Mouse (Mus musculus): ENCODE measurements around the gene Fabp6. TPM values are rescaled to one million over a fixed set of nuclear protein-coding genes. Genes with fewer than 3 reads are reported as not detected.

The Fabp6 gene
- polyA plus RNA-seq, 1 experiment from 2014 or later: not detected

DNA sequence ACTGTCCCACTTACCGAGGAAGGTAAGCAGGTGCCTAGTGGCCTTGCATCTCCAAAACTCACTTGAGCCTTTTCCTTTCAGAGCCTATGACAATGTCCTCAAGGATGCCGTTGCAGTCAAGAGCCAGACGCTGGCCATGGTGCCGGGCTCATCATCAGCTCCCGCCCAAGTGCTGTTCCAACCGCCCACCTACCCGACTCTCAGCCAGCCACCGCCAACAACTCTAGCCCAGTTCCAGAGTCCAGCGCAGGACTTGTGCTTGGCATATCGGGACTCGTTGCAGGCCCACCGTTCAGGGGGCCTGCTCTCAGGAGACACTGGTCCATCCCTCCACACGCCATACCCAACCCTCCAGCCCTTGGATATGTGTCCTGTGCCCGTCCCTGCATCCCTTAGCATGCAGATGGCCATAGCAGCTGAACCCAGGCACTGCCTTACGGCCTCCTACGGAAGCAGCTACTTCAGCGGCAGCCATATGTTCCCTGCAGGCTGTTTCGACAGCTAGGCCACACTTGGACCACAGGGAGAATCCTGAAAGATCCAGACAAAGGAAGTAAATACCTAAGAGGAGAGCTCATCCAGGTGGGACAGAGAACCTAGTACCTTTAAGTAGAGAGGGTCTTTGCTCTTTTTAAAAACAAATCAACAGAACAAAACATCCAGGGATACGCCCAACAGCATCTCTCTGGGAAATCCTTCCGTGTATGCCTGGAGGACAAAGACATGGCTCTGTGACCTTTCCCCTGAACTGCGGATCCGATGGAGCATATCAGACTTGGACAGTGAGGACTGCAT, 15.9 kb downstream of the Fabp6 start:
- ATAC-seq (ENCODE audit: low FRiP score, low read depth): no peak
- no peak overlapping the region for H3K27ac ChIP-seq (replicated peaks)
- H3K9me3 ChIP-seq: no peaks in the 10 kb centered on the region
- H3K4me1 ChIP-seq (replicated peaks): 0 out of 2 replicates have a peak, but pooled peaks cover 6% of the 10 kb centered on the region
- no peak overlapping the region for H3K4me3 ChIP-seq
- no peaks in the 10 kb centered on the region for H3K27me3 ChIP-seq
- no peaks in the 10 kb centered on the region; the same call in 1 of the 2 replicates for H3K36me3 ChIP-seq
- H3K4me2 ChIP-seq: no peak overlapping the region
- 87% methylated on average over 22 of the region's 22 CpGs for WGBS
- no peak overlapping the region for H3K9ac ChIP-seq

DNA sequence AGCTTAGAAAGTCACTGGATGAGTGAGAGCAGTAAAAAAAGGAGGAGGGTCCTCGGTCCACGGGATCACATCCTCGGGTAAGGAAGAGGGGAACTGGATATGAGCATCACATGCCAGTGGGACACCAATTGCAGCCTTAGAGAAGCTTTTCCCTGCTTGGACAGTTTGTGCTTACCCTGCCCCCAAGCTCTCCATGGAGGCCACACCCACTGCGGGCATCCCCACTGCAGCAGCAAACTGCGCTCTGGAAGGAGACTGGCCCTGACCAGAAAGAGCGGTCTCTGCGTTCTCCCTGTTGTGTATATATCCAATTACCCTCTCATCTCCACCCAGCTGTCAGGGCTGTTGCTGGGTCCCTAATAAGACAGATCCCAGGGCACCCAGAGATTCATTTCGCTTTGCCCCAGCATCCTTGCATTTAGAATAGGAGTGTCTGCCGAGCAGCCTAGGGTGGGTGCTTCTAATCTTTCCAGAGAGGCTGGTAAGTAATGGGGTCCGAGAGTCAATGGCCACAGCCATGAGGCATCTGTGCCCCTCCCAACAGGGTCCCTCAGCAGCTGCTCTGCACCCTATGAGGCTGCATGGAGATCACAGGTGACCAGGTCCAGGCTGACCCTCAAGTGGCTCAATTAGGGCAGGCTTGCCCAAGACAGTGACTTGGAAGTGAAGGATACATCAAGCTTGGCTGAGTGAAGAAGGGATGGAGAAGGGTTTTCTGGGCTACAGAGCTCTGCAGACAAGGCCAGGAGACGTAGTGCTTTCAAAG, 23.4 kb downstream of the Fabp6 start:
- no peaks in the 10 kb centered on the region for H3K27me3 ChIP-seq
- no peak overlapping the region for H3K4me3 ChIP-seq
- 0 out of 2 replicates have a peak, but pooled peaks have one; percentile 23 for ATAC-seq (ENCODE audit: low FRiP score, low read depth)
- no peaks in the 10 kb centered on the region for H3K9me3 ChIP-seq
- H3K9ac ChIP-seq: no peak overlapping the region
- peaks cover 14% of the 10 kb centered on the region for H3K4me1 ChIP-seq (replicated peaks)
- WGBS: 66% methylated on average over 11 of the region's 11 CpGs
- H3K27ac ChIP-seq (replicated peaks): no peak overlapping the region
- H3K36me3 ChIP-seq: no peaks in the 10 kb centered on the region
- H3K4me2 ChIP-seq: no peak overlapping the region

DNA sequence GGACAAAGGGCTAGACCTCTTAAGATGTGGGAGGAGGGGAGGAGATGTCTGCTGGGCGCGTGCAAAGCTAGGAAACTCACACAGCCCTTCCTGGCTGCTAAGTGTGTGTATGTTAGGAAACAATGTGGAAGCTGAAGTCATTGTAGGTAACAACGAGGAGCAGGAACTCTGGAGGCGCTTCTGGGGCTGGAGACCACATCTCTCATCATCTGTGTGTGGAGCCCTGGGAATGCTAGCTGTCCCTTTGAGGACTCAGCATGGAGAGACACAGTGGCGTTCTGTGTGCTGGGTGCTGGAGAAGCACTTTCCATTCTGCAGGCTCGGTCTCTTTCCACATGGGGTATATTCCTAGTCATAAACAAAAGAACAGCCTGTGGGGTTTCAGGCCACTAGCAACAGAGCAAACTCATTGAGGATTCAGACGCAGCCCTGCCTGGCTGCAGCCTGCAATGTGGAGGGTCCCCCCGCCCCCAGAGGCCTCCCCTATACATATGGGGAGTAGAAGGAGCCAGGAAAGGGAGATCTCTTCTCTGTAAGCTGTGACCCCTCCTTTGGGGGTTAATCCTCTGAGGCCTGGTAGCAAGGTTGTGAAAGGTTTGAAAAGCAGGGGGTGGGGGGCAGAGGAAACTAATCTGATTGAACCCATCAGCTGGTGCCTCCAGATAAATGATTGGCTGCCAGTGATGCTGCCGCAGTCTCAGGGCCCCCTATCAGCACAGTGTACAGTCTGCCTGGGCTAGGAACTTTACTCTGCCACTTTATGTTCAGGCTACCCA, 25.8 kb downstream of the Fabp6 start:
- peak; percentile 79 for ATAC-seq (ENCODE audit: low FRiP score, low read depth)
- Histone ChIP-seq H3K27ac (replicated peaks) (peak overlapping the region; percentile 68), H3K4me2 (peak overlapping the region; percentile 31), H3K9ac (0 out of 2 replicates have a peak overlapping the region, but pooled peaks have one; percentile 25), H3K4me3 (no peak overlapping the region), H3K4me1 (replicated peaks) (peaks cover 14% of the 10 kb centered on the region), H3K9me3 (no peaks in the 10 kb centered on the region), H3K27me3 (no peaks in the 10 kb centered on the region), H3K36me3 (no peaks in the 10 kb centered on the region)
- 7% methylated on average over 9 of the region's 9 CpGs for WGBS

- WGBS: 19% methylated on average over 3 of the region's 3 CpGs
- no peaks in the 10 kb centered on the region for H3K27me3 ChIP-seq
- peak overlapping the region; percentile 68 for H3K27ac ChIP-seq (replicated peaks)
- H3K9me3 ChIP-seq: no peaks in the 10 kb centered on the region
- 0 out of 2 replicates have a peak overlapping the region, but pooled peaks have one; percentile 25 for H3K9ac ChIP-seq
- no peak overlapping the region for H3K4me3 ChIP-seq
- H3K4me2 ChIP-seq: peak overlapping the region; percentile 31; the same call in 1 of the 2 replicates
- no peaks in the 10 kb centered on the region for H3K36me3 ChIP-seq
- ATAC-seq (ENCODE audit: low FRiP score, low read depth): no peak
- H3K4me1 ChIP-seq (replicated peaks): peaks cover 16% of the 10 kb centered on the region
Measured at GRCm38 (mm10) chr11:43575061-43575375, 26.3 kb downstream of the Fabp6 start.

- 68% methylated on average over 11 of the region's 11 CpGs for WGBS
- H3K9ac ChIP-seq: no peak overlapping the region
- no peaks in the 10 kb centered on the region for H3K36me3 ChIP-seq
- no peak overlapping the region for H3K4me2 ChIP-seq
- no peaks in the 10 kb centered on the region for H3K9me3 ChIP-seq
- no peak for ATAC-seq (ENCODE audit: low FRiP score, low read depth)
- H3K27ac ChIP-seq (replicated peaks): peak overlapping the region; percentile 54
- H3K4me1 ChIP-seq (replicated peaks): peaks cover 21% of the 10 kb centered on the region
- H3K27me3 ChIP-seq: no peaks in the 10 kb centered on the region
- no peak overlapping the region for H3K4me3 ChIP-seq
Measured at GRCm38 (mm10) chr11:43569595-43569994, 31.7 kb downstream of the Fabp6 start.

GRCm38 (mm10) chr11:43569188-43569587, 32.2 kb downstream of the Fabp6 start:
- Histone ChIP-seq H3K4me2 (no peak overlapping the region), H3K4me1 (replicated peaks) (peaks cover 21% of the 10 kb centered on the region), H3K9ac (no peak overlapping the region), H3K27me3 (no peaks in the 10 kb centered on the region), H3K27ac (replicated peaks) (peak overlapping the region; percentile 54; the same call in 1 of the 2 replicates), H3K9me3 (no peaks in the 10 kb centered on the region), H3K4me3 (no peak overlapping the region), H3K36me3 (no peaks in the 10 kb centered on the region)
- 74% methylated on average over 5 of the region's 5 CpGs for WGBS
- no peak for ATAC-seq (ENCODE audit: low FRiP score, low read depth)

DNA sequence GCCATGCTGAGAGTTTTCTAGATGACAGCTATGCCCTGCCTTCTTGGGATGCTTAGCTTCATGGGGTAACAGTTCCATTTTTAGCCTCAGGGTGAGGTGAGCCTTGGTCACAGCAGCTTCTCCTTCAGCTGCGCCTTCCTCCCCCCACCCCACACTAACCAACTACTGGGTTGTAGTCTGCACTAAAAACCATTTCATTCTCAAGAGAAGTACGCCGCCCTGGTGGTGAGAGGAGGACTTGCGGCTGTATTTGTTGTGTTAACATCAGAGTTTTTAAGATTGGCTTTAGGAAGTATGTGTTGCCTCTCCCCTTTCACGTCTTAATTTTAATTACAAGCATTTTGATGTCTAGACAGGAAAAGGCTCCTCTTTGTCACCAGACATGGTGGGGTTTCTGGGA, 33.1 kb downstream of the Fabp6 start:
- Histone ChIP-seq H3K4me3 (no peak overlapping the region), H3K36me3 (no peaks in the 10 kb centered on the region), H3K27ac (replicated peaks) (no peak overlapping the region), H3K4me2 (no peak overlapping the region), H3K9ac (no peak overlapping the region), H3K27me3 (no peaks in the 10 kb centered on the region), H3K4me1 (replicated peaks) (peaks cover 21% of the 10 kb centered on the region), H3K9me3 (no peaks in the 10 kb centered on the region)
- no peak for ATAC-seq (ENCODE audit: low FRiP score, low read depth)
- 78% methylated on average over 5 of the region's 5 CpGs for WGBS

- 60% methylated on average over 5 of the region's 5 CpGs for WGBS
- ATAC-seq (ENCODE audit: low FRiP score, low read depth): no peak
- Histone ChIP-seq H3K4me3 (no peak overlapping the region), H3K9ac (no peak overlapping the region), H3K27me3 (no peaks in the 10 kb centered on the region), H3K4me1 (replicated peaks) (peaks cover 21% of the 10 kb centered on the region), H3K27ac (replicated peaks) (peak overlapping the region; percentile 22; the same call in 1 of the 2 replicates), H3K4me2 (no peak overlapping the region), H3K36me3 (no peaks in the 10 kb centered on the region), H3K9me3 (no peaks in the 10 kb centered on the region)
Measured at GRCm38 (mm10) chr11:43566696-43567095, 34.6 kb downstream of the Fabp6 start.

DNA sequence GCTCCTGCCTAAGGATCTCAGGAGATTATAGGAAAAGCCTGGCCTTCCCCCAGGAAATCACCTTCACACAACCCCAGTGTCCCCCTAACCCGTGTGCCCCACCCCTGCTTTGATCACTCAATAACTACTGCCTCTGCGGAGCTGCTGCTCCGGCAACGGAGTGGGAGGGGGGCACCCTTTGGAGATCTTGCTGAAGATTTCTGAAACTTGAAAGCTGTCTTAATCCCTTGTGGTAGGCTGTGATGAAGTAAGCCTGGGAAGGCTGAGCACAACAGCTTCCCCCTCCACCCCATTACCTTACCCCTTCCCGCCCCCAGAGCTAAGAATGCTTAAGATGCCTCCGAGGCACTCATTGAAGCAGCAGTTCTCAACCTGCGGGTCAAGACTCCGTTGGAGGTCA, 35.5 kb downstream of the Fabp6 start:
- H3K4me3 ChIP-seq: no peak overlapping the region
- H3K9me3 ChIP-seq: no peaks in the 10 kb centered on the region
- peaks cover 21% of the 10 kb centered on the region for H3K4me1 ChIP-seq (replicated peaks)
- peak; percentile 31; the same call in 1 of the 2 replicates for ATAC-seq (ENCODE audit: low FRiP score, low read depth)
- H3K27me3 ChIP-seq: no peaks in the 10 kb centered on the region
- 22% methylated on average over 8 of the region's 8 CpGs for WGBS
- H3K4me2 ChIP-seq: no peak overlapping the region
- no peak overlapping the region for H3K27ac ChIP-seq (replicated peaks)
- no peak overlapping the region for H3K9ac ChIP-seq
- H3K36me3 ChIP-seq: no peaks in the 10 kb centered on the region

GRCm38 (mm10) chr11:43565414-43565813, 35.9 kb downstream of the Fabp6 start:
- Histone ChIP-seq H3K9me3 (no peaks in the 10 kb centered on the region), H3K36me3 (no peaks in the 10 kb centered on the region), H3K27ac (replicated peaks) (no peak overlapping the region), H3K27me3 (no peaks in the 10 kb centered on the region), H3K9ac (no peak overlapping the region), H3K4me1 (replicated peaks) (peaks cover 21% of the 10 kb centered on the region), H3K4me2 (no peak overlapping the region), H3K4me3 (no peak overlapping the region)
- 55% methylated on average over 2 of the region's 2 CpGs for WGBS
- ATAC-seq (ENCODE audit: low FRiP score, low read depth): no peak

DNA sequence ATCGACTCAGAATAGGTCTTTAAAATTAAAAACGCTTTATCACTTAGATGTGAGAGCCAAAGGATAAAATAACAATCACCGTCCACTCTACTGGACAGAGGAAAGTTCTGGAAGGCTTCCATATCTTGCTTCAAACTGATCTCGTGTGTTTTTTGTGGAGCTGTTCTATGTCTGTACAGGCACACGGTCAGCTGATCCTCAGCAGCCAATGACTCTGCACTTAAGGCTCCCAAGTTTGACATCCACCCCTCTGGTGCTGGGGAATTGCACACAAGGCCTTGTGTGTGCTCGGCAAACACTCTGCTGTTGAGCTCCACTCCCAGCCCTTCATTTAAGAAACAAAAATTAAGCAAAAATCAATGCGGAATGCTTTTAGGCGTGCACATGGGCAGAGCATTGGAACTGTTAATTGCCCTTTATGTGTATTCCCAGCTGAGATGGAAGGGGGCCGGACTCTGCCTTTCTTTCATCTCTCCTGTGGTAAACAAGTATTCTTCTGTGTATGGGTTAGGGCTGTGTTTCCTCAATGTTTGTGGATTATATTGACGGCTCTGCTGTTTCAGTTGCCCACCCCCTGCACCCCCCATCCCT, 37.6 kb downstream of the Fabp6 start:
- H3K27me3 ChIP-seq: no peaks in the 10 kb centered on the region
- H3K4me2 ChIP-seq: no peak overlapping the region
- no peak overlapping the region for H3K27ac ChIP-seq (replicated peaks)
- H3K4me3 ChIP-seq: no peak overlapping the region
- WGBS: 64% methylated on average over 10 of the region's 10 CpGs
- H3K4me1 ChIP-seq (replicated peaks): peaks cover 17% of the 10 kb centered on the region
- ATAC-seq (ENCODE audit: low FRiP score, low read depth): 0 out of 2 replicates have a peak, but pooled peaks have one; percentile 36
- no peaks in the 10 kb centered on the region for H3K9me3 ChIP-seq
- H3K36me3 ChIP-seq: no peaks in the 10 kb centered on the region
- H3K9ac ChIP-seq: no peak overlapping the region
